Mouse (Mus musculus) liver, embryonic 14.5 days (tissue): ENCODE measurements at regions not wholly inside any gene's neighbourhood (a gene's known extent, or its start where the extent isn't known, plus 50 kb on each side); places are given as distances from the start of the nearest gene placed in this dataset.

ENCODE experiments used
- CTCF ChIP-seq: IDR thresholded peaks from 2 replicates; pipeline ENCODE4 v1.5.1; 2016; ENCODE audit warnings: antibody characterized with exemption, low read depth, control low read depth
- EP300 ChIP-seq: IDR thresholded peaks from 2 replicates; pipeline ENCODE4 v1.6.1; 2016; ENCODE audit warnings: antibody characterized with exemption, low read depth

- no peak for TF ChIP-seq CTCF
- no peak for TF ChIP-seq EP300
Observed at GRCm38 (mm10) chr3:61419706-61420105, 54.0 kb upstream of the B430305J03Rik start.
